Mouse (Mus musculus) stomach, postnatal 0 days (tissue): ENCODE results near the gene Eif5.

Experiments used
- CTCF ChIP-seq: IDR thresholded peaks from 2 replicates; pipeline ENCODE4 v1.5.1; 2016; ENCODE audit warnings: antibody characterized with exemption, low read depth, mild to moderate bottlenecking, moderate library complexity
- EP300 ChIP-seq: optimal IDR thresholded peaks from 2 replicates; pipeline ENCODE3; 2016; ENCODE audit warnings: antibody characterized with exemption

- TF ChIP-seq CTCF (no peak), EP300 (no peak)
These were observed 9.3 kb downstream of the Eif5 start for GRCm38 (mm10) chr12:111547070-111547469.
